Mouse (Mus musculus) c-Kit-negative CD71-positive TER-119-positive erythroid progenitor cells, embryonic 14.5 days (primary cell): ENCODE data around the gene Ivl.

Experiments
- DNase-seq: peaks from one replicate; pipeline ENCODE4 v3.0.0-alpha.2; 2013; ENCODE audit warnings: low read depth, low spot score

Ivl gene

DNA sequence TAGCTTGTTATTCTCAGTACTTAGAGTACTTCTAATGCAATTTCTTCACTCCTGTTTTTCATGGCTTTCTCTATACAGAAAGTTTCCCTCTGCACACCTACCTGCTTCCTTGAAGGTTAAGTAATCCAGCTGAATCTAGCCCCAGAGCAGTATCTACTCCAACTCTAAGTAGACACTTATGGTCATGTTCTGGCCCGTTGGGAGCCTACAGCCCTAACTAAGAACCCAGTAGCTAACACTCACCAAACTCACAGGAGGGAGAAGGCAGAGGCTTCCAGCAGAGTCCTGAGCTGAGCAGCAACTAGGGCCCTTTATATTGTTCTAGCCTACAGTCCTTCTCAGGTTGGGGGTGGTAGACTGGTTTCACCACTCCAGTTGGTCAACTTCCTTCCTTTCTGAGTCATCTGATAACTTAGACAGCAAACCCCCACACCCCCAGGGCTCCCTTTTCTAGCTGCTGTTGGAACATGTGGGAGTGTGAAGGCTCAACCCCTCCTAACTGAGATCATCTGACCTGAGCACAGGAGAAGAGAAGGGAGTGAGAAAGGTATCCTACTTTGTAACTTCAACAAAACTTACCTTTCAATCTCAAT, at the start of gene Ivl:
Gene Ivl, minus strand, starts transcription at position 287 of the 593 bp plus-strand sequence.
- DNase-seq = no peak

DNA sequence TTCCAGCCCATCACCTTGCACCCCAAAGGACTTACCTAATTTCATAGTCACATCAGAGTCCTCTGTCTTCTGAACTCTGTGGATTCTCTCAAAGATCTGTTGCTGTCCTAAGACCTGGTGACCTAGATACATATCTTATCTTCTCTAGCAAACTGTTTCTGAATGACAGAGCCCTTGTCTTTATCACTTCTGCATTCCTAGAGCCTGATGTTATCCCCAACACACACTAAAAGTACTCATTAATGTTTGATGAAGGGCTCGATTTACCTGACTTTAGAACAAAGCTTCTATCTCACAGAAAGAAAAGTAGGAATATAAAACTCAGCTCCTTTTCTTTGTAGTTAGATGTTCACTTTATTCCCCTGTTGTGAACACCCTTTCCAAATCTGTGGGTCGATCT, 48.0 kb upstream of the Ivl start, which contains the start of gene Lce6a:
Gene Lce6a, minus strand, starts transcription at position 101 of the 400 bp plus-strand sequence.
- DNase-seq = no peak

DNA sequence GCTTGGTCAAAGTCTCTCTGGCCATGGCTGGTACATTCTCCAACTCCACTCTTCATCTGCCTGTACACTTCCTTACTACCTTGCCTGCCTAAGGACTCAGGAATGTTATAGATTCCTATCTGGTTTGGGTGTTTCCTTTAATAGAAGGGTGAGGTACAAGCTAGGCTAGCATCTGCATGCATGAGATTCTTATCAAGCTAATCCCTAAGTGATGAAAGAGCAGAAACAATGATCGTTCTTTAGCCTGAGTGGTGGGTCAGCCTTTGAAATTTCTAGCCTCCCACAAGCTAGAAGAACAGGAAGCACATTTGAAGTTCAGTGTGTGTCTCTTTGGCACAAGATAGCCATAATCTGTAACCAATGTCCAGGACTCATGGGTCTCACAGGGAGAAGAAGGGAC, 36.3 kb upstream of the Ivl start:
- DNase-seq = no peak

DNA sequence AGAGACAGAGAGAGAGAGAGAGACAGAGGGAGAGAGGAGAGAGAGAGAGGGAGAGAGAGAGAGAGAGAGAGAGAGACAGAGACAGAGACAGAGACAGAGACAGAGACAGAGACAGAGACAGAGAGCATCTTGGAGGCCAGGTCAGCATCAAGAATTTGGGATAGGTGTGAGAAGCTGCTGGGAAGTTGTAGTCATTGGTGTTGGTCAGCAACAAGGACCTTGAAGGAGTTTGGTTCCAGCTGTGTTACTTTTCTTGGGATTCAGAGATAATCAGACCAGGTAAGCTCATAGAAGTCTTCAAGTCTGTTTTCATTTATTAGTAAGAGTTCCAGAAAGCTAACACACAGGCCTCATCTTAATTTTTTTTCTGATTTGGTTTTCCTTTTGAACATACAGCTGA, 33.9 kb upstream of the Ivl start, which contains the start of gene 2210017I01Rik:
Gene 2210017I01Rik, minus strand, starts transcription at position 101 of the 400 bp plus-strand sequence.
- DNase-seq = no peak

DNA sequence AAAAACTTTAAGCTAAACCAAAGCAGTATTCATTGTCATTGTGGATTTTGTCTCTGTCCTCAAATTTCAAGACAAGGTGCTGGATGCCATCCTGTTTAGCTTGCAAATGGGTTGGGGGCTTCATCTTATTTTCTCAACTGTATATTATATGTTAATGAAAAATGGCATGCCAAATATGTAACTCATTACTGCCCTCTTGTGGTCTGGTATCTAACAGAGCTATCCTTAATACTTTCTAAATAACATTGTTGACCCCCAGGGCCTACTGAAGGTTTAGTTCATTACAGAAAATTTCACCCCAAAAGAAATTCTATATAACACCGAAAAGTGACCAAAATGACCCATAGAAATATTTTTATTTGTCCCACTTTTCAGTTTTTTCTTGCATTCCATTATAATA, 28.6 kb upstream of the Ivl start:
- no peak for DNase-seq

DNA sequence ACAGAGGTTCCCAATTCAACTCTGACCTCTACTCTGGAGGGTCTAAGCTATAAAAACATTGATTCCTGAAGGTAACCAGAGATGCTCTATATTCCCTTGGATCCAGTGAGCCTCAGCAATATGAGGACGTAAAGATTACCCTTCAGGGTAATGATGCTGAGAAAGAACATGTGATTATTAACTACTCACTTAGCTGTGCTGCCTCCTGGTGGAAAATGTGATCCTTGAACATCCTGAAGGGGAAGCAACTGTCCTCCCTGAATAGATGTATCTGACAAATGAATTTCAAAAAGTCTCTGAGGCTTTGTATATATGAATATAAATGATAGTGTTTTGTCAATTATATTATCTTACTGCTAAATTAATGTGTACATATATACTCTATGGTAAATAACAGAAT, 26.9 kb upstream of the Ivl start:
- no peak for DNase-seq

DNA sequence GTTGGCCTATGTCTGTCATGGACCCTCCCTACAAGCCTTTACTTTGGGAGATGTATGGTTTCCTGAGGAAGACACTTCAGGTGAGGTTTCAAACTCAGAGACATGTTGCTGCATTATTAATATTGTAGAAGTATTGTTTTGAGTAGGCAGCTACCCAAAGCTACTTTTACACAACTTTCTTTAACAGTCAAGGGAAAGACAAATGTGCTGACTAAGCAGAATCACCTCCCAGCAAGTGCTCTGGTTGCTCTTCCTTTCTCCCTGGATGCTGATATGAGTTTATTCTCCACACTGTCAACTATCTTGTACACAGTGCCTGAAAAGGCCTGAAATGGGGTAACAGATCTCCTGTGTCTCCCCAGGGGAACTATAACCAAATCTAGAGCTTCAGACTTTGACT, 26.4 kb upstream of the Ivl start:
- no peak for DNase-seq

DNA sequence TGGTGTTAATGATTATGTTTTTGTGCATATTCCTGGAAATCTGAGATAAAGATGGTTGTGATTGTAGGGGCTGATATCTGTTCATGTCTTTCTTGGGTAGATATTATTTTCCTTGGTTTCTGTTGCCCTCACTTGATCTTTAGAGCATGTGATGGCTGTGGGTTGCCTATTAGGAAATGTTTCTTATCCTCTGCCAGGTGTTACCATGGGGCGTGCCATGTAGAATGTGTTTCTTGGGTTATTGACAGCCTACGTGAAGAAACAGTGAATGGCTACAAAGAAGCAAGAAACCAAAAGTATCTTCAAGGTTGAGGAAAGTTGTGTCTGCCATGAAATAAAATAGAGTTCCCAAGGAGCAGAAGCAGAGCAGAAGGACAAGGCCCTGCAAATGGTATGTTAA, 24.9 kb upstream of the Ivl start:
- no peak for DNase-seq

DNA sequence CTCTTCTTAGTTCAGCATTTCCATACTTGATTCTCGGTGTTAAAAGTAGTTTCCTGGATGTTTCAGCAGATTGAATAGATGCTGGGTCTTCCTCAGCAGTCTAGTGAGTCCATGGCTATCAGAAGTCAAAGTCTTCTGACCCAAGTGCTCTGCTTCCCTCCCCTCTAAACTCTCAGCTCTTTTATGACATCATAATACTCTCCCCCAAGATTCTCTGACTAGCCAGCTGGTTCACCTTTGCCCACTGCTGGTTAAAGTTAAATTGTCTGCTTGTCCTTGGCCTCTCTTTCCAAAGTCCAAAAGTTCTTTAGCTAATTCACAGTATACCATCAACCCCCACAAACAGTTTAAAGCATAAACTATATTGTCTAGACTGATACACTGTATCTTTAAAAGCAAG, 15.3 kb upstream of the Ivl start, which contains the start of gene Smcp:
Gene Smcp, minus strand, starts transcription at position 140 of the 400 bp plus-strand sequence.
- no peak for DNase-seq

DNA sequence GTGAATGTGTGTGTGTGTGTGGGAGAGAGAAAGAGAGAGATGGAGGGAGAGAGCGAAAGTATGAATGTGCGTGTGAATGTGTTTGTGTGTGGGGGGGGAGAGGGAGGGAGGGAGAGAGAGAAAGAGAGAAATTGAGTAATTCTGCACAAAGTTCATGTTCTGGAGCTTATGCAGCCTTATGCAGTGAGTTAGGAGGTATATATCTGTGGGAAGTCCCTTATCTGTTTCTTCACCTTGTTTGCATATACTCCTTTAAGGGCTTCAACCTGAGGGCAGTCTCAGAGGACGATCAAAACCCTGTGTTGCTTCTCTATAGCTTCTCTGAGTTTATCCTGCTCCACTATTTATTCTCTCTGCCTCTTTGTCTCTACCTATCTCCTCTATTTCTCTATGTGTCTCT, 13.7 kb upstream of the Ivl start:
- no peak for DNase-seq

DNA sequence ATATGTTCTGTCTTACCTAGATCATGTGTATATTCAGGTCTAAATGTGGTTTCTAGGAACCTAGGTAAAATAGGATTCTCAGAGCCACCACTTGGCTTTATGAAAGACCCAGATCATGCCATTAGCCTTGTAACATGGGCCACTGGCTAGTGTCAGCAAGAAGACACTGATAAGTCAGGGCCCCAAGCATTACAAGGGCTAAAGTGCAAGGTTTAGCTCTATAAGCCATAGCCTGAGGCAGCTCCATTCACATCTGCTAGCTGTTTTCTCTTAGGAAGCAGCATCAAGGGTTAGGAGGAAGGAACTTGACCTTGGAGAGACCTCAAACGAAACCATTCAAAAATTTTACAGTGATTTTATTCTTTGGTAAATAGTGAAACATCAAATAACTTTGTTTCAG, 11.5 kb upstream of the Ivl start:
- DNase-seq = no peak

DNA sequence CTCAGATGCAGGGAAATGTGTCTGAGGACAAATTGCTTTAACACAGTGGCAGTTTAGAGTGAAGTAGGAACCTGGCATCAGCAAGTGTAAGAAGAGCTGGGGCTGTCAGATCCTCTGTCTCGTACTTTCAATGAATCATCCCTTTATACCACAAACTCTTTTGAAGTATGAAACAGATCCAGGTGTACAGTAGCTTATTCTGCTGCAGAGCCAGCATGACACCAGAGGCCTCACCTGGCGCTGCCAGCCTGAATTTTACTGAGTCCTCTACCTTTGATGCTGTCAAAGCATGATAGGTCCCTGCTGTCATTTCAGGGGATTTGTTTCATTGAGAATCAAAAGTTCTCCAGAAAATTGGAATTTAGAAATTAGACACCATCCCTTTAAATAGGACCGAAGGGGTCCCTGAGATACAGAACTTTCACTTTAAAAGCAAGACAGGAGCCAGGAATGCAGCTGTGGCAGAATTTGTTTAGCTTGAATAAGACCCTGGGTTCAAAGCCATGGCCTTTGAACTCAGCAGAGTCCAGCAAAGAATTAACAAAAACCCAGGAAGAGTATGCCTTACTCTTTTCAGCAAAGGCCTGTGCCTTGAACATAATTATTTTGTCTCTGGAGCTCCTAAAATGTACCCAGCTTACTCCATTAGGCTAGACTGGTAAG, 9.8 kb upstream of the Ivl start:
- no peak for DNase-seq

DNA sequence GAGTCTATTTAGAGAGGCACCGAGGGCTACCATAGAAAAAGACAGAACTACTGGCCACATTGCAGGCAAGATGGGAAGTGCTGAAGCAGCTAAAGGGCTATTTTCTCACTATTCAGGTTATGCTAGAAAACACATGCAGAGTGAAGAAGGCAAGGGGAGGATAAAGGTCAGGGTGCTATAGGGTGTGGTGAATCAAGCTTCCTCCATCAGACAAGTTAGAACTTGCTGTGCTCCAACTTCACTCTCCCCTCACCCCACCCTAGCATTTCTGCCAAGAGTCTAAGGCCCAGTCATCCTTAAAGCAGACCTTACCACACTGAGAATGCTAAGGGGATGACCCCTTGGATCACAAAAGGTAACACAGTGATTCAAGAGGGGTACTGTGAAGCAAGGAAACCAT, 6.0 kb upstream of the Ivl start:
- no peak for DNase-seq

DNA sequence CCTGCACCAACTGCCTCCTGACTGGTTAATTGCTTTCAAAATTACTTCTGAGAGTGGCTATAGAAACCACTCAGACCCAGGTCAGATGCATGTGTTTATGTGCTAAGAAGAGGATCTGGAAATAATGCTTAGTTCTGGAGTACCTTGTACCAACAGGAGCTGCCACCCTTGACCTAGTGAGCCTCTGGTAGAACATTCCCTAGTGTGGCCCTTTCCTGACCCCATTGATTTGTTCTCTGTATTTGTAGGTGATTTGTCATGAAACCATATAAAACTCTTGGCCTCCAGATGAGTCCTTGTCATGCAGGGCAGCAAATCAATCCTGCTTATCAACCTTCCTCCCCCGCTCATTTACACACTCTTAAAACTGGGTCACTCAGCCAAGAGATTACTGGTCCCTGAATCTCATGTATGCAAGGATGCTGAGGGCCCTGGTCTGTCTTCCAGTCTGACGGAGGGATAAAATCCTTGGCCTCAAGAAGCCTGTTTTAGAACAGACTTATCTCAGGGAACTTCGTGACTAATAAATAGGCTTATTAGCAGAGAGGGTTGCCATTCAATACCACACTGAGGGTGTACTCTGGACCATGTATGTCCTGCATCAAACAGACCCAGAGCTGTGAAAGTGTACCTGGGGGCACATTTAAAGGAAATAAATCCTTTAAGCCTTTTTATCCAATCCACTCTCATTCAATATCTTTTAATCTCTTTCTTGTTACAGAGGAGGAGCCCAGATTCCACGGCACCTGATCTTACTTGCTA, 5.3 kb upstream of the Ivl start:
- no peak for DNase-seq

DNA sequence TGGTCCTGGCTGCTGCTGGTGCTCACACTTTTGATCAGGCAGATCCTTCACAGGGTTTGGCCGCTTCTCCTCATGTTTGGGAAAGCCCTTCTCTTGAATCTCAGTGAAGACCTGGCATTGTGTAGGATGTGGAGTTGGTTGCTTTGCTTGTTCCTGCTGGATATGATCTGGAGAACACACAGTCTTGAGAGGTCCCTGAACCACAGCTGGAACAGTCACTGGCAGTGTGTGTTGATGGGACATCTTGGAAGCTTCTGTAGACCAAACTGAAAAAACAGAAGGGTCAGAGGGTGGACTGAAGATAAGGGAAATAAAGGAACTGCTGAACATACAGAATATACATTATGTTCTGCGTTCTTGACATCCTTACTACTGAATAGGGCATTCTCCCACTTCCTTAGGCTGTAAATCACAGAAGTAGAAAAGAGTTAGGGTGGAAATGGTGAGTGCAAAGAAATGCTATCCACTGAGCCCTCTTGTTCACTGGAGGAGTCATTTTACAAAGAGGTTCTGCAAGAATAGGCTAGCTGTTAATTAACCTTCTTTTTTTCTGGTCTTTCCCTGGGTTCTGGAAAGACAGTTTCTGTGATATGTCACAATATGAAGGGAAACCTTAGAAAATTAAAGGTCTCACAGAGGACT, 900 bp downstream of the Ivl start:
- no peak for DNase-seq

DNA sequence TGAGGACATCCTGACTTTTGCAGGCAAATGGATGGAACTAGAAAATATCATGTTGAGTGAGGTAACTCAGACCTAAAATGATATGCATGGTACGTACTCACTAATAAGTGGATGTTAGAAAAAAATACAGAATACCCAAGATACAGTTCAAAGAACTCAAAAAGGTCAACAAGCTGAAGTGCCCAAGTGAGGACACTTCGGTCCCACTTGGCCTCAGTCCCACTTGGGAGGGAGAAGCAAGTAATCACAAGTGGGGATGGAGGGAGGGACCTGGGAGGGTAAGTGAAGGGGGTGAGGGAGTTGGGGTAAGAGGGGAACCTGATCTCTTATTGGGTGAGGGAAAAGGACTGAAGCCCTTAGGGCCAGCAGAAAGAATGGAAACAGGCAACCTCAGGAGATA, 4.8 kb downstream of the Ivl start:
- DNase-seq = no peak

DNA sequence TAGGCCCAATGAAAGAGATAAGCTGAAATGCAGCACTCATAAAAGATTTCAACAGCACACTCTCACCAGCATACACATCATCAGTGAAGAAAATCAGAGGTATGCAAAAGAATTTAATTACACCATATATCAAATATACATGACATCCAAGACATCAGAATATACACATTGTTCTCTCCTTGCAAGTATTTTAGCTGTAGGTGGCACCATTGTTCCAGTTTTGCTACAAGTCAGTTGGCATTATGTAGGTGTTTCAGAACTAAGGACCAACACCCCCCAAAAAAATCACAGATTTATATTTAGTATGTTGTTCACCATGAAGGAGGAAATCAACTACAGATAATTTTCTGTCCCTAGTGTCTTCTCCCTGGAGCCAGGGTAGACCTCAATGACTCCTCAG, 8.1 kb downstream of the Ivl start:
- no peak for DNase-seq

DNA sequence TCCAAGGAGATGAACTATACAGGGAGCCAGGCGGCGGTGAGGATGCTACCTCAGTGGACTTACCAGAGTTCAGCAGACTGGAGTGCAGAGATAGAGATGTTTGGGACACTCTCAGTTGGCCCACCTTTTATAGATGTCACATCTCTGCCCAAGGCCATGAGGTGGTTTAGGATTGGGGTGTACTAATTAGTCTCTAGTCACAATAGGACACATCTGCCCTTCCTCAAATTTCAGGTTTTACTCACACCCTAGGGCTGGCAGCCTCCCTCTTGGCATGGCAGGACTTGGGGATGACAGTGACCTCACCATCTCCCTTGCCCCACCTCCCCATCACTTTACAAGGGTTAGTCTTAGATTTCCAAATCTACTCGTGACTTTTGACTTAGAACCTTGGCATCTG, 39.1 kb downstream of the Ivl start, which contains the start of gene 2310046K23Rik:
Gene 2310046K23Rik, minus strand, starts transcription at position 101 of the 400 bp plus-strand sequence.
- DNase-seq = no peak
